Mouse (Mus musculus) liver, postnatal 0 days (tissue): ENCODE results near the gene Chst3.

Experiments
- CTCF ChIP-seq: sonication (generic); IDR thresholded peaks from 2 replicates; pipeline ENCODE4 v1.5.1; 2016; ENCODE audit warnings: antibody characterized with exemption, low read depth
- EP300 ChIP-seq: IDR thresholded peaks from 2 replicates; pipeline ENCODE4 v1.6.1; 2016; ENCODE audit warnings: antibody characterized with exemption, low read depth, mild to moderate bottlenecking

GRCm38 (mm10) chr10:60245635-60246034 lies 26.6 kb upstream of the Chst3 start:
- no peak for TF ChIP-seq CTCF
- TF ChIP-seq EP300: no peak
